Mouse (Mus musculus): Measurements from ENCODE around the gene Kmt2e. TPM values are rescaled to one million over a fixed set of nuclear protein-coding genes. Genes with fewer than 3 reads are reported as not detected.

Kmt2e gene
- total and polyA plus RNA-seq, 3 experiments: 14.4 to 48.5 (median 38.1) TPM

GRCm38 (mm10) chr5:23415571-23416285 is 18.5 kb upstream of the Kmt2e start:
- H3K4me1 ChIP-seq (ENCODE audit: control insufficient read depth, insufficient read depth, low read length): peaks cover 50% of the 10 kb centered on the region
- peak overlapping the region; percentile 97 for H3K27ac ChIP-seq
- 10% methylated on average over 7 of the region's 7 CpGs for WGBS
- peak; percentile 36 to 37 for DNase-seq
- intact Hi-C loops (cut with DNase I): loop anchor here (5.0 kb wide), 2 partner anchors 57 to 242 kb away; no protein-coding TSS in a partner anchor
- H3K9ac ChIP-seq (ENCODE audit: low read depth, low read length): peak overlapping the region; percentile 62
- H3K4me3 ChIP-seq: peak overlapping the region; percentile 69
- H3K36me3 ChIP-seq (ENCODE audit: control insufficient read depth, insufficient read depth, low read length): peaks cover 72% of the 10 kb centered on the region
- no peak for TF ChIP-seq EP300 (IDR thresholded peaks at IDR 0.05; ENCODE audit: insufficient read depth, low read depth, low read length)
- TF ChIP-seq CTCF (IDR thresholded peaks at IDR 0.05): peak; percentile 94
- TF ChIP-seq POLR2A (IDR thresholded peaks at IDR 0.05; ENCODE audit: insufficient read depth, low read depth, low read length): 0 out of 2 replicates have a peak, but pooled peaks have one; percentile 7
- H3K27me3 ChIP-seq (ENCODE audit: control insufficient read depth, insufficient read depth, low read length): no peaks in the 10 kb centered on the region
- H3K79me2 ChIP-seq (replicated peaks; ENCODE audit: control insufficient read depth, insufficient read depth, low read length): peaks cover 4% of the 10 kb centered on the region; the same call in 1 of the 2 replicates

GRCm38 (mm10) chr5:23416286-23416643 is 18.0 kb upstream of the Kmt2e start:
- Histone ChIP-seq H3K36me3 (ENCODE audit: control insufficient read depth, insufficient read depth, low read length) (peaks cover 69% of the 10 kb centered on the region), H3K27ac (peak overlapping the region; percentile 97), H3K4me1 (ENCODE audit: control insufficient read depth, insufficient read depth, low read length) (peaks cover 47% of the 10 kb centered on the region), H3K27me3 (ENCODE audit: control insufficient read depth, insufficient read depth, low read length) (no peaks in the 10 kb centered on the region), H3K9ac (ENCODE audit: low read depth, low read length) (peak overlapping the region; percentile 1; the same call in 1 of the 2 replicates), H3K79me2 (replicated peaks; ENCODE audit: control insufficient read depth, insufficient read depth, low read length) (peaks cover 4% of the 10 kb centered on the region; the same call in 1 of the 2 replicates), H3K4me3 (peak overlapping the region; percentile 69)
- WGBS: 28% methylated on average over 6 of the region's 6 CpGs
- intact Hi-C loops (cut with DNase I): loop anchor here (5.0 kb wide), 2 partner anchors 56 to 241 kb away; no protein-coding TSS in a partner anchor
- peak in 1 of 2 experiments; percentile 46 for DNase-seq
- TF ChIP-seq POLR2A (IDR thresholded peaks at IDR 0.05; ENCODE audit: insufficient read depth, low read depth, low read length) (no peak), CTCF (IDR thresholded peaks at IDR 0.05) (no peak), EP300 (IDR thresholded peaks at IDR 0.05; ENCODE audit: insufficient read depth, low read depth, low read length) (no peak)

GRCm38 (mm10) chr5:23417716-23418115 is 16.5 kb upstream of the Kmt2e start:
- no peak for DNase-seq
- TF ChIP-seq EP300 (IDR thresholded peaks at IDR 0.05; ENCODE audit: insufficient read depth, low read depth, low read length) (no peak), POLR2A (IDR thresholded peaks at IDR 0.05; ENCODE audit: insufficient read depth, low read depth, low read length) (no peak), CTCF (IDR thresholded peaks at IDR 0.05) (no peak)
- 32% methylated on average over 2 of the region's 2 CpGs for WGBS
- H3K27ac ChIP-seq: peak overlapping the region; percentile 97
- peak overlapping the region; percentile 58 for H3K9ac ChIP-seq (ENCODE audit: low read depth, low read length)
- H3K4me3 ChIP-seq: peak overlapping the region; percentile 69
- no peaks in the 10 kb centered on the region for H3K27me3 ChIP-seq (ENCODE audit: control insufficient read depth, insufficient read depth, low read length)
- H3K79me2 ChIP-seq (replicated peaks; ENCODE audit: control insufficient read depth, insufficient read depth, low read length): peaks cover 4% of the 10 kb centered on the region; the same call in 1 of the 2 replicates
- H3K36me3 ChIP-seq (ENCODE audit: control insufficient read depth, insufficient read depth, low read length): peaks cover 61% of the 10 kb centered on the region
- intact Hi-C loops (cut with DNase I): loop anchor here (1.0 to 5.0 kb wide), 3 partner anchors 15 to 240 kb away; no protein-coding TSS in a partner anchor
- peaks cover 37% of the 10 kb centered on the region for H3K4me1 ChIP-seq (ENCODE audit: control insufficient read depth, insufficient read depth, low read length)

- peak; percentile 98 for TF ChIP-seq POLR2A (IDR thresholded peaks at IDR 0.05; ENCODE audit: insufficient read depth, low read depth, low read length)
- TF ChIP-seq CTCF (IDR thresholded peaks at IDR 0.05): peak; percentile 22; the same call in 1 of the 2 replicates
- no peak for TF ChIP-seq EP300 (IDR thresholded peaks at IDR 0.05; ENCODE audit: insufficient read depth, low read depth, low read length)
- intact Hi-C loops (cut with DNase I): loop anchor here (1.0 to 5.0 kb wide), 3 partner anchors 14 to 239 kb away; no protein-coding TSS in a partner anchor
- Histone ChIP-seq H3K79me2 (replicated peaks; ENCODE audit: control insufficient read depth, insufficient read depth, low read length) (peaks cover 6% of the 10 kb centered on the region; the same call in 1 of the 2 replicates), H3K9ac (ENCODE audit: low read depth, low read length) (peak overlapping the region; percentile 91), H3K4me3 (peak overlapping the region; percentile 69), H3K36me3 (ENCODE audit: control insufficient read depth, insufficient read depth, low read length) (peaks cover 61% of the 10 kb centered on the region), H3K4me1 (ENCODE audit: control insufficient read depth, insufficient read depth, low read length) (peaks cover 34% of the 10 kb centered on the region), H3K27ac (peak overlapping the region; percentile 97), H3K27me3 (ENCODE audit: control insufficient read depth, insufficient read depth, low read length) (no peaks in the 10 kb centered on the region)
- under 1% methylated on average over 40 of the region's 40 CpGs for WGBS
- DNase-seq: peak; percentile 91 to 94
Measured at GRCm38 (mm10) chr5:23418147-23418781, 16.0 kb upstream of the Kmt2e start.

- Histone ChIP-seq H3K27me3 (ENCODE audit: control insufficient read depth, insufficient read depth, low read length) (no peaks in the 10 kb centered on the region), H3K36me3 (ENCODE audit: control insufficient read depth, insufficient read depth, low read length) (peaks cover 63% of the 10 kb centered on the region), H3K4me1 (ENCODE audit: control insufficient read depth, insufficient read depth, low read length) (peaks cover 27% of the 10 kb centered on the region), H3K4me3 (peak overlapping the region; percentile 69), H3K79me2 (replicated peaks; ENCODE audit: control insufficient read depth, insufficient read depth, low read length) (peaks cover 6% of the 10 kb centered on the region; the same call in 1 of the 2 replicates), H3K9ac (ENCODE audit: low read depth, low read length) (peak overlapping the region; percentile 91), H3K27ac (peak overlapping the region; percentile 97)
- WGBS: 1% methylated on average over 18 of the region's 18 CpGs
- TF ChIP-seq CTCF (IDR thresholded peaks at IDR 0.05): peak; percentile 36
- no peak for TF ChIP-seq POLR2A (IDR thresholded peaks at IDR 0.05; ENCODE audit: insufficient read depth, low read depth, low read length)
- TF ChIP-seq EP300 (IDR thresholded peaks at IDR 0.05; ENCODE audit: insufficient read depth, low read depth, low read length): no peak
- DNase-seq: peak in 1 of 2 experiments; percentile 18
- intact Hi-C loops (cut with DNase I): loop anchor here (1.0 to 5.0 kb wide), 3 partner anchors 13 to 238 kb away; no protein-coding TSS in a partner anchor
Measured at GRCm38 (mm10) chr5:23418797-23419595, 15.2 kb upstream of the Kmt2e start.

Data from heart, adult 2 months (tissue).